Mouse (Mus musculus): ENCODE measurements around the gene Abcg8. TPM values are rescaled to one million over a fixed set of nuclear protein-coding genes. Genes with fewer than 3 reads are reported as not detected.

The Abcg8 gene
- polyA plus RNA-seq, 1 experiment from 2014 or later = 0.10 TPM

DNA sequence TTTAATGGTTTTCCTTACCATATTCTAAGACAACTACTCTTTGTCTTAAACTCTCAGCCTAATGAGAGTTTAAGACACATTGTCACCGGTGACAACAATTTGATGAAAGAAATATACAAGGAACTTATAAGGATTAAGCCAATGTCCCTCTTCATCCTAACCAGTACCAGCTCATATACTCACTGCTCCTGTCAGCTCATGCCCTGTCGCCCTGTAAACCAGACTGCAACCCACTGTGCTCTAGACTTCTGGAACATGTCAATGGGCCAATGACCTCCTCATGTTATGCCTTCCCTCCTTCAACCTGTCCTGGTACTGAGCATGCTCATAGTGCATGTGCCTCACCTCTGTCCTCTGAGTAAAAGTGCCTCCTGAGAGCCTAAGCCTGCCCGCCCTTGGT is 8.3 kb upstream of the Abcg8 start:
- Histone ChIP-seq H3K4me1 (replicated peaks) (peaks cover 24% of the 10 kb centered on the region), H3K27ac (no peak overlapping the region), H3K27me3 (ENCODE audit: insufficient read depth, poor library complexity, severe bottlenecking) (no peaks in the 10 kb centered on the region), H3K4me3 (no peak overlapping the region), H3K36me3 (no peaks in the 10 kb centered on the region), H3K9me3 (no peaks in the 10 kb centered on the region)
- 92% methylated on average over 3 of the region's 3 CpGs for WGBS
- DNase-seq (ENCODE audit: low spot score) = no peak

GRCm38 (mm10) chr17:84672376-84673369 is 3.4 kb upstream of the Abcg8 start:
- Histone ChIP-seq H3K4me1 (replicated peaks) (peaks cover 20% of the 10 kb centered on the region), H3K27ac (no peak overlapping the region), H3K27me3 (ENCODE audit: insufficient read depth, poor library complexity, severe bottlenecking) (peaks cover 13% of the 10 kb centered on the region), H3K9me3 (no peaks in the 10 kb centered on the region), H3K36me3 (no peaks in the 10 kb centered on the region), H3K4me3 (no peak overlapping the region)
- no peak for DNase-seq (ENCODE audit: low spot score)
- 81% methylated on average over 16 of the region's 16 CpGs for WGBS

DNA sequence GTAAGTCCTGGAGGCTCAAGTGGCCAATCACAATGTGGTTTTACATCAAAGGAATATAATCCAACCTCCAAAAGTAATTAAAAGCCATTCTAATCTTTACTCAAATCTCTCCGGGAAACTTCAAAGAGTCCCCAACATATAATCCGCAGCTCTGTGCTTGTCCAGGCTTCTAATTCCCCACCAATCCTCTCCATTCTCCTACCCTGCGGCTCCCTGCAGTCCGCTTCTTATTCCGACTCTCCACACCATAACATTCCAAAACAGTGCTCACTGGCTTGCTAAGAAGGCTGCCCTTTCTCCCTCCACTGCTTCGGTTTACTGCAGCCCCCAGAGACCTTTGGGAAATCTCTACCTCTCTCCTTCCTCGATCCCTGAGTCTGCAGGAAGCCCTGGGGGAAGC is 2.1 kb upstream of the Abcg8 start:
- H3K9me3 ChIP-seq = no peaks in the 10 kb centered on the region
- peaks cover 20% of the 10 kb centered on the region for H3K4me1 ChIP-seq (replicated peaks)
- no peak for DNase-seq (ENCODE audit: low spot score)
- H3K4me3 ChIP-seq = no peak overlapping the region
- H3K27me3 ChIP-seq (ENCODE audit: insufficient read depth, poor library complexity, severe bottlenecking) = peaks cover 13% of the 10 kb centered on the region
- WGBS = 25% methylated on average over 7 of the region's 7 CpGs
- H3K36me3 ChIP-seq = no peaks in the 10 kb centered on the region
- no peak overlapping the region for H3K27ac ChIP-seq

GRCm38 (mm10) chr17:84675204-84675603 is 898 bp upstream of the Abcg8 start:
- Histone ChIP-seq H3K36me3 (no peaks in the 10 kb centered on the region), H3K4me3 (no peak overlapping the region), H3K27me3 (ENCODE audit: insufficient read depth, poor library complexity, severe bottlenecking) (peaks cover 13% of the 10 kb centered on the region), H3K27ac (peak overlapping the region; percentile 5; the same call in 1 of the 2 replicates), H3K9me3 (no peaks in the 10 kb centered on the region), H3K4me1 (replicated peaks) (peaks cover 20% of the 10 kb centered on the region)
- DNase-seq (ENCODE audit: low spot score) = no peak
- WGBS = 64% methylated on average over 4 of the region's 4 CpGs

DNA sequence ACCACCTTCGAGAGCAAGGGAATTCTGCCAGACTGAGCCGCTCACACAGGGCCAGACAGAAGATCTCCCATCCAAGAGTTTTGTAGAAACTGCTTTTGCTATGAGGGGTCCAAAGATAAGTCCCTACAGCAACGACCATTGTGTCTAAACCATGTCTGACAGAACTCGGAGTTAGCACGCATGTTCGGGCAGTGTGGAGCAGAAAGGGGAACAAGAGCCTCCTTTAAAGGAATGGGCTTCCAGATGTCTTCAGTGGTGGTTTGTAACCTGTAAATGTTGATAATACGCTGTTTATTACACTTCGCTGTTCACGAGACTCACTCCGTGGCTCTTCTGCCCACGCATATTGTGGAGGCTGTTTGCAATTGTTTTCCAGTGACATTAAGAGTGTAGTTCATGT is 1.5 kb downstream of the Abcg8 start:
- Histone ChIP-seq H3K4me3 (no peak overlapping the region), H3K9me3 (no peaks in the 10 kb centered on the region), H3K27me3 (ENCODE audit: insufficient read depth, poor library complexity, severe bottlenecking) (peaks cover 13% of the 10 kb centered on the region), H3K27ac (no peak overlapping the region), H3K36me3 (no peaks in the 10 kb centered on the region), H3K4me1 (replicated peaks) (peaks cover 21% of the 10 kb centered on the region)
- DNase-seq (ENCODE audit: low spot score) = no peak
- 91% methylated on average over 11 of the region's 11 CpGs for WGBS

GRCm38 (mm10) chr17:84681670-84682069 is 5.6 kb downstream of the Abcg8 start:
- Histone ChIP-seq H3K36me3 (no peaks in the 10 kb centered on the region), H3K9me3 (no peaks in the 10 kb centered on the region), H3K27me3 (ENCODE audit: insufficient read depth, poor library complexity, severe bottlenecking) (no peaks in the 10 kb centered on the region), H3K4me3 (no peak overlapping the region), H3K27ac (no peak overlapping the region), H3K4me1 (replicated peaks) (peaks cover 20% of the 10 kb centered on the region)
- WGBS = 88% methylated on average over 3 of the region's 3 CpGs
- no peak for DNase-seq (ENCODE audit: low spot score)

DNA sequence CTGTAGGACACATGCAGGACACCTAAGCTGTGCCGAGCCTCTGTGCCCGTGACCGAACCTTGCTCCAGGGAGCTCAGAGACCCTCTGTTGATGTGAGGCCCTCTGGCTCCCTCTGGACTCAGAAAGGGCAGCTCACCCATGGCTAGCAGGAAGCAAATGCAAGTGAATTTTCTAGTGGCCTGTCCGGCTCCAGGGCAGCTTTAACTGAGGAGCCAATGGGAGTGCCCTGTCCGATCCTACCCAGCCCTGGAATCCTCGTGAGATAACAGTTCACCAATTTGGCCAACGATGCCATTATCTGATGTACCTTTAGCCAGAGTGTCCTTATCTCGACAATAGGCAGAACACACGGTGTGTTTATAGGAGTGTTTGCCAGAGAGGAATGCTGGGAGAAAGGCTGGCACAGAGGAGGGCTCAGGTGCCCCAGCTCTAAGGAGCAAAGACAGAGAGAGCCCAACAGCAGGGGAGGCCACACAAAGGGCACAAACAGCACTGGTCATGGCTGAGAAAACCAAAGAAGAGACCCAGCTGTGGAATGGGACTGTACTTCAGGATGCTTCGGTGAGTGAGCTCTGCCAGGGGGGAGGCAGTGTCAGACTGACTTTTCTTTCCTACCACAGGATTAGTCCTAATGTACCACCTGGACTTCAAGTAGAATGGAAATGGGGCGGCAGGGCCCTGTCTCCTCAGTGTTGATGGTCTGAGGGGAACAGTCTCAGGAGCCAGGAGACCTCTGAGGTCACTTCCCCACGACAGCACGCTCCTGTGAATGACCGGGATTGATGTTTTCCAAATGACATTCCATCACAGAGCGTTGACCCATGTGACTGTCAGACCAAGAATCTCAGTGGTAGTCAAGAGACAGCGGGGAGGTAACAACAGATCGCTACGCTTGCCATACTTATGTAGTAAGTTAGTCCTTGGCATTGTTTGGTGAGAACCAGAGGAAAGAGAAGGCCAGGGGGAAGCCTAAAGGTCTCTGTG is 6.9 kb downstream of the Abcg8 start, which contains the start of gene Abcg5:
Gene Abcg5, minus strand, starts transcription at position 278 of the 984 bp plus-strand sequence.
- DNase-seq (ENCODE audit: low spot score) = no peak
- Histone ChIP-seq H3K4me3 (no peak within 1 kb of the TSS), H3K27me3 (ENCODE audit: insufficient read depth, poor library complexity, severe bottlenecking) (no peaks in the 10 kb centered on the region), H3K36me3 (no peaks in the 10 kb centered on the region), H3K9me3 (no peaks in the 10 kb centered on the region), H3K4me1 (replicated peaks) (peaks cover 20% of the 10 kb centered on the region), H3K27ac (no peak within 1 kb of the TSS)
- WGBS = 76% methylated on average over 18 of the region's 18 CpGs

- no peaks in the 10 kb centered on the region for H3K27me3 ChIP-seq (ENCODE audit: insufficient read depth, poor library complexity, severe bottlenecking)
- no peaks in the 10 kb centered on the region for H3K36me3 ChIP-seq
- H3K4me1 ChIP-seq (replicated peaks) = peaks cover 20% of the 10 kb centered on the region
- no peak overlapping the region for H3K27ac ChIP-seq
- 56% methylated on average over 6 of the region's 6 CpGs for WGBS
- no peaks in the 10 kb centered on the region for H3K9me3 ChIP-seq
- no peak overlapping the region for H3K4me3 ChIP-seq
- DNase-seq (ENCODE audit: low spot score) = no peak
These were observed 8.2 kb downstream of the Abcg8 start for GRCm38 (mm10) chr17:84684284-84684683.

DNA sequence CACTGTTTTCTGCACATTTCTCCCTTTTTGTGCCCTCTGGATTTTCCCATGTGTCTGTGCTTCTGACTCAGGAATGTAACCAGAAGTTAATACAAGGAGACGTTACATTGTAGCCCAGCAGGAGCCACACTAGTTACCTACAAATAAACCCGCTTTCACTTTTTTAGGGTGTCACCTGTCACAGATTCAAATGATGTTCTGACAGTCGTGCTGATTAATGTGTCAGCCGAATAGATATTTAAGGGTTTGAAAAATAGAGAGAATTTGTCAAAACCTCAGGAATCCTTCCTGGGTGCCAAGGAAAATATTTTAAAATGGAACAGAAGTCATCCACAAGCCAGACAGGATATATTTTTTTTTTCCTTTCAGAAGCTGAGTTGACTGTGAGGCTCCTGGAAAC is 9.2 kb downstream of the Abcg8 start:
- Histone ChIP-seq H3K4me3 (no peak overlapping the region), H3K36me3 (no peaks in the 10 kb centered on the region), H3K9me3 (no peaks in the 10 kb centered on the region), H3K27me3 (ENCODE audit: insufficient read depth, poor library complexity, severe bottlenecking) (no peaks in the 10 kb centered on the region), H3K27ac (no peak overlapping the region), H3K4me1 (replicated peaks) (peaks cover 20% of the 10 kb centered on the region)
- 88% methylated on average over 4 of the region's 4 CpGs for WGBS
- no peak for DNase-seq (ENCODE audit: low spot score)

DNA sequence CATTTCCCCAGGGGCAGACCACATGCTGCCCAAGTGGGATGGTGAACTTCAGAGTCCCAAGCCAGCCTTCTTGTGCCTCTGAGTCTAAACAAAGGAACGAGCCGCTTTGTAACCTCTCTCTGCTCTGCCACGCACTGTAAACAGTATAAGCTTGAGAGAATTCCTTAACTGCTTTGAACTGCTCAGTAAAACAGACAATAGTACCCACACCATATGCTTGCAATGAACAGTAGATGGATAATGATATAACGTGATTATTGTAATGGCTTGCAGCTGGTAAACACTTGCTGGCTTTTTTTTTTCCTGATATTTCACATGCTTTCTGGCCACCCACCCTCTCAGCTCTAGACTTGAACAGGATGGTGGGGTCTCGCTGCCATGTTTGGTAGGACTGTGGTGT is 11.9 kb downstream of the Abcg8 start:
- no peaks in the 10 kb centered on the region for H3K9me3 ChIP-seq
- peaks cover 16% of the 10 kb centered on the region for H3K4me1 ChIP-seq (replicated peaks)
- no peaks in the 10 kb centered on the region for H3K27me3 ChIP-seq (ENCODE audit: insufficient read depth, poor library complexity, severe bottlenecking)
- DNase-seq (ENCODE audit: low spot score) = no peak
- WGBS = 80% methylated on average over 5 of the region's 5 CpGs
- H3K27ac ChIP-seq = no peak overlapping the region
- H3K36me3 ChIP-seq = no peaks in the 10 kb centered on the region
- no peak overlapping the region for H3K4me3 ChIP-seq

GRCm38 (mm10) chr17:84688834-84689233 is 12.7 kb downstream of the Abcg8 start:
- 88% methylated on average over 11 of the region's 11 CpGs for WGBS

DNA sequence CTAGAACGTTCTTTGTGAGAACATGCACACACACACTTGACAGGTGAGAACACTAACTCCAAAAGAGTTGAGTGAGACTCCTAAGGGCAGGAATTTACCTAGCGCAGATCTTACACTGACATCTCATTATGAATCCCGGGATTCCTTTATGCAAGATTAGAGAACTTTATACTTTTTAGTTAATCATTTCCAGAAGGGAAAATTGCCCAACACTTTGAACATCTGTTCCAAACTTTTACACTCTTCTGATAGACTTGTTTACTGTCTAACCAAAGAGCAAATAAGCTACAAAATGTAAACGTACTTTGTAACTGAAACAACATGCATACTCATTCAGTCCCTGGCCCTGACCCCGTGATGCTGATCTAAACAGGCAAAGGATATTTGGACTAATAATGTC is 13.2 kb downstream of the Abcg8 start:
- H3K9me3 ChIP-seq = no peaks in the 10 kb centered on the region
- no peak for DNase-seq (ENCODE audit: low spot score)
- H3K36me3 ChIP-seq = no peaks in the 10 kb centered on the region
- H3K4me1 ChIP-seq (replicated peaks) = peaks cover 8% of the 10 kb centered on the region
- no peak overlapping the region for H3K4me3 ChIP-seq
- no peaks in the 10 kb centered on the region for H3K27me3 ChIP-seq (ENCODE audit: insufficient read depth, poor library complexity, severe bottlenecking)
- no peak overlapping the region for H3K27ac ChIP-seq
- 89% methylated on average over 5 of the region's 5 CpGs for WGBS

More at GRCm38 (mm10) chr17:84688834-84689233, 12.7 kb downstream of the Abcg8 start:
- H3K36me3 ChIP-seq = no peaks in the 10 kb centered on the region
- no peaks in the 10 kb centered on the region for H3K27me3 ChIP-seq (ENCODE audit: insufficient read depth, poor library complexity, severe bottlenecking)
- no peak for DNase-seq (ENCODE audit: low spot score)
- no peaks in the 10 kb centered on the region for H3K9me3 ChIP-seq
- H3K4me3 ChIP-seq = no peak overlapping the region
- no peak overlapping the region for H3K27ac ChIP-seq
- peaks cover 8% of the 10 kb centered on the region for H3K4me1 ChIP-seq (replicated peaks)

Measured in hindbrain, embryonic 10.5 days (tissue).